Mouse (Mus musculus) liver, postnatal 0 days (tissue): ENCODE measurements at regions not wholly inside any gene's neighbourhood (a gene's known extent, or its start where the extent isn't known, plus 50 kb on each side); places are given as distances from the start of the nearest gene placed in this dataset.

ENCODE experiments used
- ATAC-seq: fragments of 200-750 bp; cut with Nextera tagmentation; 2 replicates; pipeline ENCODE4 v1.8.0; 2017; ENCODE audit warnings: mild to moderate bottlenecking, moderate library complexity
- DNase-seq: peaks from one replicate; pipeline ENCODE4 v3.0.0-alpha.2; 2016
- H3K27ac ChIP-seq: fragments of 300-500 bp; sonication (generic); 2 replicates; pipeline ENCODE4 v1.5.1; 2014; ENCODE audit warnings: antibody characterized with exemption, moderate library complexity, mild to moderate bottlenecking, low read depth
- H3K27me3 ChIP-seq: fragments of 300-500 bp; sonication (generic); 2 replicates; pipeline ENCODE4 v1.6.1; 2014; ENCODE audit warnings: low read length, control low read depth, mixed read lengths; ENCODE audit not compliant: insufficient read depth
- H3K36me3 ChIP-seq: fragments of 300-500 bp; sonication (generic); replicated peaks from 2 replicates; pipeline ENCODE4 v1.6.1; 2014; ENCODE audit warnings: mild to moderate bottlenecking, control low read depth, low read length, moderate library complexity, mixed read lengths; ENCODE audit not compliant: insufficient read depth
- H3K4me1 ChIP-seq: fragments of 300-500 bp; sonication (generic); 2 replicates; pipeline ENCODE4 v1.6.1; 2014; ENCODE audit warnings: antibody characterized with exemption, mild to moderate bottlenecking, control low read depth; ENCODE audit not compliant: insufficient read depth
- H3K4me2 ChIP-seq: fragments of 300-500 bp; sonication (generic); 2 replicates; pipeline ENCODE4 v1.6.1; 2014; ENCODE audit warnings: low read depth, mild to moderate bottlenecking, low read length, moderate library complexity, mixed read lengths
- H3K4me3 ChIP-seq: fragments of 300-500 bp; sonication (generic); 2 replicates; pipeline ENCODE4 v1.5.1; 2014; ENCODE audit warnings: low read depth, low read length
- H3K9ac ChIP-seq: fragments of 300-500 bp; sonication (generic); replicated peaks from 2 replicates; pipeline ENCODE4 v1.6.1; 2014; ENCODE audit warnings: mild to moderate bottlenecking, moderate library complexity
- H3K9me3 ChIP-seq: fragments of 300-500 bp; sonication (generic); 2 replicates; pipeline ENCODE4 v1.6.1; 2016; ENCODE audit warnings: mild to moderate bottlenecking, control low read depth, low read length, mixed read lengths
- CTCF ChIP-seq: sonication (generic); IDR thresholded peaks from 2 replicates; pipeline ENCODE4 v1.5.1; 2016; ENCODE audit warnings: antibody characterized with exemption, low read depth
- EP300 ChIP-seq: IDR thresholded peaks from 2 replicates; pipeline ENCODE4 v1.6.1; 2016; ENCODE audit warnings: antibody characterized with exemption, low read depth, mild to moderate bottlenecking
- WGBS: fragments of 180-500 bp; shearing (Covaris S2); extraction: QIAGEN DNeasy Blood & Tissue Kit; methylation state at CpG from one replicate; pipeline ENCODE4 v1.1.7; 2014; ENCODE audit not compliant: insufficient replicate concordance; 5-methylcytosine and 5-hydroxymethylcytosine counted together

GRCm38 (mm10) chr2:47750997-47751623 lies 1062.8 kb upstream of the Acvr2a start:
- no peaks in the 10 kb centered on the region for H3K9me3 ChIP-seq
- no peak overlapping the region for H3K4me2 ChIP-seq
- H3K36me3 ChIP-seq: no peaks in the 10 kb centered on the region
- WGBS: 67% methylated on average over 4 of the region's 4 CpGs
- no peak overlapping the region for H3K4me3 ChIP-seq
- no peak for ATAC-seq
- no peaks in the 10 kb centered on the region for H3K4me1 ChIP-seq
- TF ChIP-seq CTCF (no peak), EP300 (no peak)
- no peak overlapping the region for H3K27ac ChIP-seq
- no peaks in the 10 kb centered on the region for H3K27me3 ChIP-seq
- no peak overlapping the region for H3K9ac ChIP-seq
- no peak for DNase-seq

DNA sequence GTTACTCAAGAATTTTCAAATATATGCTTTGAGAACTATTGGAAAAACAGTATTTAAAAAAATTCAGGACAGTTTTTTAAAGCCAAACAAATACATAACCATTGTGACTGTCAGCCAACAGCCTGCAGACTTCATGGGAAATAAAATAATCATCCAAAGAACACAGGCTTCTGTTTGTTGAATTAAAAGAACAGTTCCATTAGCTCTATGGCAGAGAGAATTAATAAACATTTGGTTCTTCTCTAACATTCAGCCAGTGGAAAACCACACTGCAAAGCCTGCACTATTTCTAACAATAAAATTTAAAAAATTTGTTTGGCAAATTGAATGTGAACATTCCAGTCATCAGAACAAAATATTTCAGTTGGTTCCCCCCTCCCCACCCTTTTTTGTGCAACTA lies 1058.2 kb upstream of the Acvr2a start:
- H3K4me1 ChIP-seq: no peaks in the 10 kb centered on the region
- no peak overlapping the region for H3K9ac ChIP-seq
- no peaks in the 10 kb centered on the region for H3K36me3 ChIP-seq
- no peak overlapping the region for H3K4me3 ChIP-seq
- no peak for TF ChIP-seq CTCF
- no peak for TF ChIP-seq EP300
- H3K9me3 ChIP-seq: no peaks in the 10 kb centered on the region
- DNase-seq (no peak), ATAC-seq (no peak)
- H3K4me2 ChIP-seq: no peak overlapping the region
- no peak overlapping the region for H3K27ac ChIP-seq
- no peaks in the 10 kb centered on the region for H3K27me3 ChIP-seq

- no peaks in the 10 kb centered on the region for H3K4me1 ChIP-seq
- H3K9ac ChIP-seq: no peak overlapping the region
- no peaks in the 10 kb centered on the region for H3K27me3 ChIP-seq
- H3K9me3 ChIP-seq: no peaks in the 10 kb centered on the region
- H3K4me3 ChIP-seq: no peak overlapping the region
- DNase-seq (no peak), ATAC-seq (no peak)
- H3K27ac ChIP-seq: no peak overlapping the region
- no peak for TF ChIP-seq CTCF
- TF ChIP-seq EP300: no peak
- whole genome bisulfite sequencing: 53% methylated on average over 4 of the region's 4 CpGs
- no peaks in the 10 kb centered on the region for H3K36me3 ChIP-seq
- no peak overlapping the region for H3K4me2 ChIP-seq
These were observed 1057.7 kb upstream of the Acvr2a start for GRCm38 (mm10) chr2:47756248-47756647.

DNA sequence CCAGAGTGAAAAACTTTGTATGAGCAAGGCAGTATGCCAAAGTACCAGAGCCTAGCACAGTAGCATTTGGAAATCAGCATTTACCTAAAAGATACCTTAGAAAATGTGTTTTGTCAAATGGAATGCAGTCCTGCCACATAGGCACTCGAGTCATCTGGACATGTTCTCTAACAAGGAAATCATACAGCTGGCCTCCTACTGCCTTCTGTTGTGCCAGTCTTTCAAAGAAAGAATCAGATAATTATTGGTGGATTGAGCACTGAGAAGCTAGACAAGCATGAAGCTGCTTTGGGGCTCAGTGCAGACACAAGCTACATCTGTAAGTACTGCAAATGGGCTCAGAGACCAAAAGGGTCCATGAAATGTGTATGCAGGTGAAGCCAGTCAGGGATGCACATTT lies 1038.1 kb upstream of the Acvr2a start:
- H3K9ac ChIP-seq: no peak overlapping the region
- no peak overlapping the region for H3K4me2 ChIP-seq
- TF ChIP-seq EP300 (no peak), CTCF (no peak)
- no peaks in the 10 kb centered on the region for H3K9me3 ChIP-seq
- no peak for DNase-seq
- H3K27me3 ChIP-seq: no peaks in the 10 kb centered on the region
- no peak for ATAC-seq
- H3K4me3 ChIP-seq: no peak overlapping the region
- 41% methylated on average over 1 of the region's 1 CpGs for WGBS
- H3K36me3 ChIP-seq: no peaks in the 10 kb centered on the region
- H3K4me1 ChIP-seq: no peaks in the 10 kb centered on the region
- no peak overlapping the region for H3K27ac ChIP-seq

DNA sequence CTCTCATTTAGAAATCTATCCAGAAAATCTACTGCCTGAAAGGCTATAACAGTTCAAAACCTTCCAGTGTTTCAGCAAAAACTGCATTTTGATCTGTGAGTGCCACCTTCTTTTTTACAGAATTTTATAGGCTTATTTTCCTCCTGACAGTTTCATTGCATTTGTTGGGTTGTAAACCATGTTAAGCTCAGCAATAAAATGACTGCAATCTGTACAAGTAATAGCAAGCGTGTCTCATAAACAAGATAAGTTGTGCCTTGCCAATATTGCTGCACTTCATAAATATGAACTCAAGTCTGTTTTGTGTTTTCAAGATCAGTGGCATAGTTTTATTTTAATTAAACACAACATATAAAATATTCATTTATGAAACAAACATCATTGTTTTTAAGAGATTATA lies 1036.9 kb upstream of the Acvr2a start:
- Histone ChIP-seq H3K9ac (no peak overlapping the region), H3K27me3 (no peaks in the 10 kb centered on the region), H3K4me1 (no peaks in the 10 kb centered on the region), H3K9me3 (no peaks in the 10 kb centered on the region), H3K27ac (no peak overlapping the region), H3K36me3 (no peaks in the 10 kb centered on the region), H3K4me2 (no peak overlapping the region), H3K4me3 (no peak overlapping the region)
- WGBS: 73% methylated on average over 1 of the region's 1 CpGs
- TF ChIP-seq CTCF (no peak), EP300 (no peak)
- no peak for ATAC-seq
- no peak for DNase-seq

DNA sequence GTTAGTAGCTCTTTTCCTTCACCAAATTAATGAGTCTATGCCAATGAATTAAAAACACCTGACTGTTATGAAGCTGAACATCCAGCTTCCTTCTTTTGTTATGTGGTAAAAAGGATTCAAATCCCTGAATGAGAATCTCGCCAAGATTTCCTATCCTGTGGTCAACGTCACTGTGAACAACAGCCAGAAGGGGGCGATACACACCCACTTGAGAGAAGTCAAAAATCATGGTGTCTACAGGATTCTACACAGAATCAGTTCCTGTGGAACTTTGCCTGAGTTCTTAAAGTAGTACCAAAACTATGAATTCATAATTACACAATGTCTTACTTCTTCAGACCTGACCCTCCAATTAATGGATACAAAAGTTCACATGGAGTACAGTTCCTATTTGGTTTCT lies 1028.1 kb upstream of the Acvr2a start:
- WGBS: 3% methylated on average over 3 of the region's 3 CpGs
- DNase-seq: peak; percentile 20
- no peak for ATAC-seq

DNA sequence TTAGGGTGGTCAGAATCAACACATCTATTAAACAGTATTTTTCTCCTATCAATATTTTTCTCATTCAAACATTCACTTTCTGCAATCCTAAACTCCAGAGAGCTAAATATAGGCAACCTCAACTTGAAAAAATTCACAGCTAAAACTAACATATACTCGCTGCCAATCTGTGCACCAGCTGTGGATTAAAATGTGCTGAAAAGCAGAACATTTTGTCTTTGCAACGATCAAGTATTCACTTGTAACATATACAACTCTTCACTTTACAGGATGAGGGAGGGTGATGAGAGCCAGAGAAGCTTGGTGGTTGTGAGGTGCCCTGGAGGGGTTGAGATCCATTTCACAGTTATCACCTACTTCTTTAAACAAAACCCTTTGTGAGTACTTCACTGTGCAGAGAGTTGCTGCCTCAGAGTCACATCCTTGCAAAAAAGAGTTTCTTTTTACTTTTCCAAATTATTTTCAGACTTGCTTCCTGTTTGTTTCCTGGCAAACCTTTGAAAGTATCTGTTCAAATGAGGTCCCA lies 991.1 kb upstream of the Acvr2a start:
- no peaks in the 10 kb centered on the region for H3K9me3 ChIP-seq
- no peak for DNase-seq
- no peak overlapping the region for H3K4me2 ChIP-seq
- 55% methylated on average over 2 of the region's 2 CpGs for WGBS
- no peaks in the 10 kb centered on the region for H3K4me1 ChIP-seq
- no peak overlapping the region for H3K4me3 ChIP-seq
- H3K27me3 ChIP-seq: no peaks in the 10 kb centered on the region
- ATAC-seq: no peak
- H3K36me3 ChIP-seq: no peaks in the 10 kb centered on the region
- H3K27ac ChIP-seq: no peak overlapping the region
- H3K9ac ChIP-seq: no peak overlapping the region
- no peak for TF ChIP-seq EP300
- TF ChIP-seq CTCF: no peak

More for the DNA sequence above, 1028.1 kb upstream of the Acvr2a start:
- H3K27ac ChIP-seq: no peak overlapping the region
- no peaks in the 10 kb centered on the region for H3K9me3 ChIP-seq
- no peaks in the 10 kb centered on the region for H3K36me3 ChIP-seq
- no peaks in the 10 kb centered on the region for H3K27me3 ChIP-seq
- no peak overlapping the region for H3K4me3 ChIP-seq
- no peak overlapping the region for H3K4me2 ChIP-seq
- no peak overlapping the region for H3K9ac ChIP-seq
- H3K4me1 ChIP-seq: no peaks in the 10 kb centered on the region
- TF ChIP-seq CTCF (peak; percentile 67), EP300 (no peak)
